Mouse (Mus musculus): ENCODE data around the gene Amz1. TPM values are rescaled to one million over a fixed set of nuclear protein-coding genes. Genes with fewer than 3 reads are reported as not detected.

Gene Amz1
- total RNA-seq, 4 experiments from 2014 or later, result 15.3 to 21.4 (median 18.7) TPM

DNA sequence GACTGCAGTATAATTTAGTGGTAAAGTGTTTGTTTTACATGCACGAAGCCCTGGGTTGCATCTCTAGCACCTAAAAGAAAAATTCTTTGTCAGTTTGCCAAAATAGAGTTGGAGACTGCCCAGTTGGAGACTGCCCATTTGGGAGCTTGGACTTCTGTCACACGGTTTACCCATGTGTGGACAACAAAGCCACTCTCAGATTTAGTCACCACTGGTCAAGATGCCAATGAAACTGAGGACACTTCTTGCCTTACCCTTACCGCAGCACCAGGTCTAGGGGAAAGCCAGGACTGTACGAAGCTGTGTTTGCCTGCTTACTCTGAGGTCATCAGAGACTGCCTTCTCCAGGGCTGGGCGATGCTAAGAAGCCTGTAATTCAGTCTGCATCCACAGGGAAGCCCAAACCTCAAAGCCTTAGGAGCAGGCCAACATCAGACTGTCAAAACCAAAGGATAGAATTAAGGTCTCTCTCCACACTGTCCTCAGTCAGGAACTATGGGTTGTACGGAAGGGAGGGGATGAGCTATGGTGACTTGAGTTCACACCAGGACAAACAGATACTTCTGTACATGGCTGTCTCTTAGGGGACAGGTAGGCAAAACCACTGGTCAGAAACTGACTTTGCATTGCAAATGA, 76.5 kb downstream of the Amz1 start:
- DNase-seq (ENCODE audit: low spot score in 2 of 2), result no peak

DNA sequence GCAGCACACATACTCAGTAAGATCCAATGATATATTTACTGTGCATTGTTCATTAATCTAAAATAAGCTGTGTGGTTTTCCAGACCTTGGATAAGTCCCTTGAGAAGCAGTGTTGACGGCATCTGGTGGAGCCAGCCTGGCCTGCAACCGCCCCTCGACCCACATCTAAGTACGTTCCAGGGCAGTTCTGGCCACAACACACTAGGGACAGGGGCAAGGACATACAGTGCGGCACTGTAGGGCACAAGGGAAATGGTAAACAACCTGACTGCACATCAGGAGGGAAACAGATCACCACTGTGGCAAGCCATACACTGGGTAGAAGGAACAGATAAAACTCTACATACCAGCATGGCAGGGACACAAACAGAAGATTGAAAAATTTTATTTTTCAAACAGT, 77.9 kb downstream of the Amz1 start:
- DNase-seq (ENCODE audit: low spot score in 2 of 2), result no peak

DNA sequence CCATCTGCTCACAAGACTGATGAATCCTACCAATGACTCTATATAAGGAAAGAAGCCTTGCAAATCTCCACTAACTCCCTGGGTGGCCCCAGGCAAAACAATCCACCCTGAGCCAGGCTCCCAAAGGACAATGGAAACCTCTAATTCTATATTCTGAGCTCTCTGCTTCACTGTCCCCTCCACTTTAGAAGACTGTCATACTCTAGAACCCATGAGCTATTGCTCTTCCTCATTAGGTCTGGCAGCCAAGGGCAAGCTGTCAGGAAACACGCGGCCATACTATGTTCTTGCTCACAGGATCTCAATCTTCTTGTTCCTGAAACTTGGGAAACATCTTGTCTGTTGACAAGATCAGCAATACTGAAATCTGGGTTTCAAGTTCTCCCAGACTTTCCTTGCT, 82.3 kb downstream of the Amz1 start:
- DNase-seq (ENCODE audit: low spot score in 2 of 2), result no peak

DNA sequence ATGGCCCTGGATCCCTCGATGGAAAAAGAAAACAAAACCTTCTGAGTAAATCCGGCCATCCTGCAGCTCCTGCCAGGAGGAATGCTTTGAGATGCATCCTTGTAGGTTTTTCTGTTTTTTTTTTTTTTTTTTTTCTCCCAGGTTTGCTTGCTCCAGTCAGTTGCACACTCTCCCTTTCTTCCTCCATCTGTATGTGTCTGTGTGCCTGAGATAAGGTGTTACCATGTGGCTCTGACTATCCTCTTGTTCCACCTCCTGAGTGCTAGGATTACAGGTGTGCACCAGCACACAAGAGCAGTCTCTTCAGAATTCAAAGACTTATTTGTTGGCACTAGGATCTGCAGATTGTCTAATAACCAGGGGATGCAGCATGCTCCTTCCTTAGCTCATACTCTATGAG, 83.0 kb downstream of the Amz1 start:
- DNase-seq (ENCODE audit: low spot score in 2 of 2), result no peak

Other genes with a start within 250 kb of the Amz1 start
- 10 to 100 TPM; 14.3 to 24.0 (median 18.8) TPM for gene Chst12, start 218.6 kb upstream of the Amz1 start, total RNA-seq (2022)
- gene Grifin, start 159.1 kb upstream of the Amz1 start, total RNA-seq (2022), result under 1 TPM in 2 of 4 experiments, not detected in 2; 0.67 to 0.80 TPM
- gene Lfng, start 116.8 kb upstream of the Amz1 start, total RNA-seq (2022), result 10 to 100 TPM; 18.1 to 25.0 (median 22.8) TPM
- 100 to 1,000 TPM; 160 to 168 (median 167) TPM for gene Ttyh3, start 75.1 kb upstream of the Amz1 start, total RNA-seq (2022)
- 10 to 100 TPM; 48.7 to 69.6 (median 65.9) TPM for gene Iqce, start 21.7 kb upstream of the Amz1 start, total RNA-seq (2022)
- gene Brat1, start 19.1 kb upstream of the Amz1 start, total RNA-seq (2022), result 10 to 100 TPM; 19.6 to 24.3 (median 22.0) TPM
- gene Gna12, start 106.3 kb downstream of the Amz1 start, total RNA-seq (2022), result 100 to 1,000 TPM in 1 of 4 experiments, 10 to 100 TPM in 3; 84.5 to 102 (median 90.0) TPM